Mouse (Mus musculus): ENCODE results near the gene Tctn3.
A peak's percentile ranks its signal among the peaks of the same experiment; 100 is the strongest.
"Not testable (repeated sequence)": the region's sequence is repeated elsewhere in the genome, so short reads cannot be mapped to it uniquely, and the experiment has no call there.

Tctn3 gene

GRCm38 (mm10) chr19:40621616-40622015, 9.6 kb upstream of the Tctn3 start:
- DNase-seq (ENCODE audit: low spot score): not testable (repeated sequence)

GRCm38 (mm10) chr19:40616021-40616420, 4.0 kb upstream of the Tctn3 start:
- no peak for DNase-seq (ENCODE audit: low spot score)

- no peak for DNase-seq (ENCODE audit: low spot score)
These were observed 2.8 kb upstream of the Tctn3 start for GRCm38 (mm10) chr19:40614811-40615210.

GRCm38 (mm10) chr19:40607676-40608075, 4.4 kb downstream of the Tctn3 start:
- DNase-seq (ENCODE audit: low spot score): no peak

- no peak for DNase-seq (ENCODE audit: low spot score)
These were observed 6.8 kb downstream of the Tctn3 start for GRCm38 (mm10) chr19:40605189-40605588.

GRCm38 (mm10) chr19:40601870-40602269, 10.2 kb downstream of the Tctn3 start:
- no peak for DNase-seq (ENCODE audit: low spot score)

- not testable (repeated sequence) for DNase-seq (ENCODE audit: low spot score)
These were observed 11.2 kb downstream of the Tctn3 start for GRCm38 (mm10) chr19:40600846-40601245.

GRCm38 (mm10) chr19:40595831-40596230, 16.2 kb downstream of the Tctn3 start:
- no peak for DNase-seq (ENCODE audit: low spot score)

GRCm38 (mm10) chr19:40595231-40595630, 16.8 kb downstream of the Tctn3 start:
- no peak for DNase-seq (ENCODE audit: low spot score)

GRCm38 (mm10) chr19:40589530-40589880, 22.5 kb downstream of the Tctn3 start:
- no peak for DNase-seq (ENCODE audit: low spot score)

- peak; percentile 76 for DNase-seq (ENCODE audit: low spot score)
These were observed 23.0 kb downstream of the Tctn3 start for GRCm38 (mm10) chr19:40588847-40589529.

GRCm38 (mm10) chr19:40588293-40588654, 23.8 kb downstream of the Tctn3 start, which contains the start of gene Aldh18a1:
Gene Aldh18a1 (minus strand): TSS chr19:40588463.
- peak; percentile 88 for DNase-seq (ENCODE audit: low spot score)

GRCm38 (mm10) chr19:40587491-40588292, 24.3 kb downstream of the Tctn3 start:
- DNase-seq (ENCODE audit: low spot score): no peak

GRCm38 (mm10) chr19:40586908-40587307, 25.1 kb downstream of the Tctn3 start:
- no peak for DNase-seq (ENCODE audit: low spot score)

- DNase-seq (ENCODE audit: low spot score): no peak
These were observed 30.4 kb downstream of the Tctn3 start for GRCm38 (mm10) chr19:40581662-40582061.

GRCm38 (mm10) chr19:40580902-40581301, 31.1 kb downstream of the Tctn3 start:
- DNase-seq (ENCODE audit: low spot score): no peak

GRCm38 (mm10) chr19:40575438-40575837, 36.6 kb downstream of the Tctn3 start:
- no peak for DNase-seq (ENCODE audit: low spot score)

- no peak for DNase-seq (ENCODE audit: low spot score)
These were observed 41.3 kb downstream of the Tctn3 start for GRCm38 (mm10) chr19:40570726-40571125.

- no peak for DNase-seq (ENCODE audit: low spot score)
These were observed 44.4 kb downstream of the Tctn3 start for GRCm38 (mm10) chr19:40567616-40568015.

GRCm38 (mm10) chr19:40563880-40564645, 48.0 kb downstream of the Tctn3 start:
- no peak for DNase-seq (ENCODE audit: low spot score)

- DNase-seq (ENCODE audit: low spot score): not testable (repeated sequence)
These were observed 50.5 kb downstream of the Tctn3 start for GRCm38 (mm10) chr19:40561521-40561920.

- DNase-seq (ENCODE audit: low spot score): no peak
These were observed 56.0 kb downstream of the Tctn3 start for GRCm38 (mm10) chr19:40556029-40556428.

GRCm38 (mm10) chr19:40555136-40555535, 56.9 kb downstream of the Tctn3 start:
- no peak for DNase-seq (ENCODE audit: low spot score)

All from left cerebral cortex, adult 11 months (tissue).